Mouse (Mus musculus): ENCODE measurements at regions not wholly inside any gene's neighbourhood (a gene's known extent, or its start where the extent isn't known, plus 50 kb on each side); places are given as distances from the start of the nearest gene placed in this dataset.

DNA sequence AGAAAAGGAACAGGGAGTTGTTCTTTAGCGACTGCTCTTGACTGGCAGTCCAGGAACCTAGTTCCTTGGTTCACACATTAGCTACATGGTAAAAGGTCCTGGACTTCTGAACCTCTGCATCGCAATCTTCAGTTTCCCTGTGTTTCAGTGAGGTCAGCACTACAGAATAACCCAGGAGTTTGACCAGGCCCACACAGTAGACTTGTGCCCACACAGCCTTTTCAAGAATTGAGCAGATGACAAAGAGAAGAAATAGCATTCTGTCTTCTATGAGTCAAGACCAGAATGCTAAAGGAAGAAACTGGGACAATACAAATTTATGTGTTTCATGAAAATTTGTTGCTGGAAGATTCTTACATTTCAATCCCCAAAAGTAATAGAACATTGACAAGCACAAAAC lies 1162.7 kb upstream of the Slc39a10 start:
- Histone ChIP-seq H3K9me3 (ENCODE audit: low read length) (no peaks in the 10 kb centered on the region), H3K27me3 (ENCODE audit: insufficient read depth, low read length) (no peaks in the 10 kb centered on the region), H3K4me1 (ENCODE audit: insufficient read depth, low read length) (no peaks in the 10 kb centered on the region), H3K27ac (no peak overlapping the region), H3K9ac (replicated peaks; ENCODE audit: low read length) (no peak overlapping the region), H3K36me3 (ENCODE audit: insufficient read depth, low read length) (no peaks in the 10 kb centered on the region), H3K4me3 (ENCODE audit: low read length) (no peak overlapping the region), H3K4me2 (ENCODE audit: low read depth, low read length) (no peak overlapping the region)
- DNase-seq (ENCODE audit: low spot score) (no peak), ATAC-seq (no peak)
- no peak for TF ChIP-seq CTCF (IDR thresholded peaks at IDR 0.05; ENCODE audit: low read depth)
- 83% methylated on average over 2 of the region's 2 CpGs for WGBS

- ATAC-seq: 0 out of 2 replicates have a peak, but pooled peaks have one; percentile 43
- peak; percentile 27 for DNase-seq (ENCODE audit: low spot score)
- whole genome bisulfite sequencing: 91% methylated on average over 2 of the region's 2 CpGs
Observed at GRCm38 (mm10) chr1:48031631-48032030, 1139.0 kb upstream of the Slc39a10 start.

More at GRCm38 (mm10) chr1:48031631-48032030, 1139.0 kb upstream of the Slc39a10 start:
- Histone ChIP-seq H3K9ac (replicated peaks; ENCODE audit: low read length) (no peak overlapping the region), H3K4me2 (ENCODE audit: low read depth, low read length) (no peak overlapping the region), H3K36me3 (ENCODE audit: insufficient read depth, low read length) (no peaks in the 10 kb centered on the region), H3K27ac (no peak overlapping the region), H3K4me1 (ENCODE audit: insufficient read depth, low read length) (no peaks in the 10 kb centered on the region), H3K9me3 (ENCODE audit: low read length) (no peaks in the 10 kb centered on the region), H3K27me3 (ENCODE audit: insufficient read depth, low read length) (no peaks in the 10 kb centered on the region), H3K4me3 (ENCODE audit: low read length) (no peak overlapping the region)
- no peak for TF ChIP-seq CTCF (IDR thresholded peaks at IDR 0.05; ENCODE audit: low read depth)
